Comparison of ENCODE assay signal across 9 mouse cellular contexts in genomic region chr10:120306010-120306409, GRCm38 (mm10).
DNase-seq lines count a peak whose midpoint lies in the region; ATAC-seq and TF ChIP-seq lines count a peak whose summit lies in the region.
"Had no signal": no experiment of that assay in that cellular context is flagged by ENCODE, and none has a peak within 500 bp of the region (broad histone marks: within the 10 kb centered on the region; RNA-seq: fewer than 3 reads in every experiment).

No protein-coding gene starts in this region.

- H3K27ac ChIP-seq in MEL (ENCODE audit: control insufficient read depth, low read depth, low read length): no peak overlapping the region
- no peak overlapping the region for H3K27ac ChIP-seq in embryonic facial prominence, embryonic 11.5 days (replicated peaks; ENCODE audit: low read depth, low read length)
- H3K27ac ChIP-seq: embryonic facial prominence, embryonic 15.5 days had no signal

- no peaks in the 10 kb centered on the region; a peak in 2 of 4 replicates for H3K27me3 ChIP-seq in MEL (ENCODE audit: control insufficient read depth in 1 of 2, insufficient read depth in 2 of 2, low read length in 2 of 2)
- no peaks in the 10 kb centered on the region for H3K27me3 ChIP-seq in embryonic facial prominence, embryonic 11.5 days (ENCODE audit: control insufficient read depth, insufficient read depth, low read length)
- H3K27me3 ChIP-seq: embryonic facial prominence, embryonic 15.5 days had no signal

- ATAC-seq in embryonic facial prominence, embryonic 11.5 days (replicated peaks; ENCODE audit: insufficient number of reproducible peaks, low FRiP score, low TSS enrichment, low read depth): no peak
- ATAC-seq in erythroblast, adult 5-6 weeks (replicated peaks; ENCODE audit: low FRiP score, poor library complexity, severe bottlenecking): no peak

- H3K79me2 ChIP-seq in MEL (ENCODE audit: control insufficient read depth, insufficient read depth, low read length, poor library complexity): no peaks in the 10 kb centered on the region

- DNase-seq in layer of hippocampus, adult 11-12 months (ENCODE audit: low spot score): peak; percentile 30
- DNase-seq in layer of hippocampus, adult 9-11 months: no peak
- peak; percentile 42 for DNase-seq in MEL (ENCODE audit: low read depth, low spot score)
- peak; percentile 62 for DNase-seq in adrenal gland, adult 18-20 months (ENCODE audit: low spot score in 2 of 2)
- DNase-seq in embryonic facial prominence, embryonic 11.5 days (ENCODE audit: low spot score): peak; percentile 49
- peak; percentile 3 for DNase-seq in layer of hippocampus, adult 9-10 months (ENCODE audit: low spot score)
- peak; percentile 74 for DNase-seq in right cerebral cortex, postnatal 4 days

- H3K4me2 ChIP-seq in embryonic facial prominence, embryonic 11.5 days (ENCODE audit: low read depth, low read length): no peak overlapping the region
- H3K4me2 ChIP-seq: embryonic facial prominence, embryonic 15.5 days had no signal

- no peaks in the 10 kb centered on the region for H3K4me1 ChIP-seq in MEL (ENCODE audit: control insufficient read depth in 1 of 2, insufficient read depth in 2 of 2, low read length in 2 of 2)
- no peaks in the 10 kb centered on the region for H3K4me1 ChIP-seq in embryonic facial prominence, embryonic 11.5 days (ENCODE audit: control insufficient read depth, insufficient read depth, low read length)

- no peaks in the 10 kb centered on the region for H3K9me3 ChIP-seq in MEL (replicated peaks; ENCODE audit: insufficient read depth, low read length)
- no peaks in the 10 kb centered on the region for H3K9me3 ChIP-seq in embryonic facial prominence, embryonic 11.5 days (replicated peaks; ENCODE audit: control insufficient read depth, low read length)
- H3K9me3 ChIP-seq: embryonic facial prominence, embryonic 15.5 days had no signal

- no peak overlapping the region for H3K4me3 ChIP-seq in MEL (ENCODE audit: control insufficient read depth in 1 of 2, insufficient read depth in 1 of 2, low read depth in 2 of 2, low read length in 2 of 2)
- no peak overlapping the region for H3K4me3 ChIP-seq in embryonic facial prominence, embryonic 11.5 days (ENCODE audit: low read depth, low read length)
- H3K4me3 ChIP-seq: embryonic facial prominence, embryonic 15.5 days had no signal

- TF ChIP-seq CTCF in MEL (IDR thresholded peaks at IDR 0.05 in 2 of 3, conservative IDR thresholded peaks at IDR 0.05 in 1 of 3; ENCODE audit: control insufficient read depth in 1 of 3, insufficient read depth in 1 of 3, low read depth in 2 of 3, low read length in 3 of 3, poor library complexity in 1 of 3, severe bottlenecking in 1 of 3): peak; percentile 29 to 62 (median 48); a peak in 5 of 6 replicates

- H3K36me3 ChIP-seq in MEL (ENCODE audit: control insufficient read depth in 1 of 2, insufficient read depth in 2 of 2, low read length in 2 of 2): no peaks in the 10 kb centered on the region
- no peaks in the 10 kb centered on the region for H3K36me3 ChIP-seq in embryonic facial prominence, embryonic 11.5 days (replicated peaks; ENCODE audit: control insufficient read depth, insufficient read depth, low read depth, low read length)
- H3K36me3 ChIP-seq: embryonic facial prominence, embryonic 15.5 days had no signal

- 39% methylated on average over 5 of the region's 5 CpGs for WGBS in embryonic facial prominence, embryonic 11.5 days

- H3K9ac ChIP-seq in MEL (ENCODE audit: control insufficient read depth, low read depth, low read length, poor library complexity, severe bottlenecking): no peak overlapping the region
- no peak overlapping the region for H3K9ac ChIP-seq in embryonic facial prominence, embryonic 11.5 days (replicated peaks; ENCODE audit: low read length)
- H3K9ac ChIP-seq: embryonic facial prominence, embryonic 15.5 days had no signal

- TF ChIP-seq RAD21 in MEL (IDR thresholded peaks at IDR 0.05; ENCODE audit: low read depth, low read length): peak; percentile 75

- no peak for TF ChIP-seq EP300 in MEL (IDR thresholded peaks at IDR 0.05; ENCODE audit: low read depth in 1 of 2, low read length in 2 of 2)

- no peak for TF ChIP-seq POLR2A in MEL (IDR thresholded peaks at IDR 0.05; ENCODE audit: control insufficient read depth in 1 of 2, insufficient read depth in 1 of 2, low read depth in 1 of 2, low read length in 2 of 2, poor library complexity in 1 of 2)

TF ChIP-seq in MEL, 35 proteins besides CTCF, POLR2A, EP300 and RAD21:
- no peak for TF ChIP-seq MAFK (IDR thresholded peaks at IDR 0.05; ENCODE audit: borderline replicate concordance, low read depth, low read length)
- TF ChIP-seq ZC3H11A (IDR thresholded peaks at IDR 0.05; ENCODE audit: low read depth, low read length): peak; percentile 57
- TF ChIP-seq SMC3 (IDR thresholded peaks at IDR 0.05; ENCODE audit: low read depth, low read length): peak; percentile 62
